Mouse (Mus musculus) bone marrow macrophage, adult 2 months (primary cell): ENCODE data around the gene Scaf11.

Experiments
- CTCF ChIP-seq: IDR thresholded peaks from 2 replicates; pipeline ENCODE4 v1.5.1; 2012; ENCODE audit warnings: low read depth, mild to moderate bottlenecking, low read length, moderate library complexity
- POLR2A ChIP-seq: IDR thresholded peaks from 2 replicates; pipeline ENCODE4 v1.6.1; 2012; ENCODE audit warnings: mild to moderate bottlenecking, low read depth, low read length, borderline replicate concordance

GRCm38 (mm10) chr15:96382223-96382622, 78.4 kb downstream of the Scaf11 start:
- no peak for TF ChIP-seq POLR2A
- no peak for TF ChIP-seq CTCF
